Mouse (Mus musculus): ENCODE measurements around the gene Map7.

The Map7 gene

DNA sequence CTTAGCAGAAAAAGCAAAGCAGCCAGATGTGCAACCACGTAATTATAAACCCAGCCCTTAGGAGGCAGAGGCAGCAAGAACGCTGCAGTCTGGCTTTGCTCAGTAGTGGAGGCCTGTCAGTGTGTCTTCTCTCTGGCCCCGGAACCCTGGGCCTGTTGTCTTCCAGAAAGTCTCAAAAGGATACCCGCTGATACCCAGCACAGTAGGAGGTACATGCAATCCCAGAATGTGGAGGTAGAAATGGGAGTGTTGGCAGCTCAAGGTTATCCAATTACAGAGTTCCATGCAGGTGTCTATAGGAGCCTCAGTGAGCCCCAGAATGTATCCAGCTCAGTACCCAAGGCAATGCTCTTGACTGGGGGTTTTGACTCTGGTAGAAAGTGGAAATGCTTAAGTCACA is 73.7 kb downstream of the Map7 start:
- no peak for TF ChIP-seq GATA4 (IDR thresholded peaks at IDR 0.05; ENCODE audit: insufficient replicate concordance, low read length)

DNA sequence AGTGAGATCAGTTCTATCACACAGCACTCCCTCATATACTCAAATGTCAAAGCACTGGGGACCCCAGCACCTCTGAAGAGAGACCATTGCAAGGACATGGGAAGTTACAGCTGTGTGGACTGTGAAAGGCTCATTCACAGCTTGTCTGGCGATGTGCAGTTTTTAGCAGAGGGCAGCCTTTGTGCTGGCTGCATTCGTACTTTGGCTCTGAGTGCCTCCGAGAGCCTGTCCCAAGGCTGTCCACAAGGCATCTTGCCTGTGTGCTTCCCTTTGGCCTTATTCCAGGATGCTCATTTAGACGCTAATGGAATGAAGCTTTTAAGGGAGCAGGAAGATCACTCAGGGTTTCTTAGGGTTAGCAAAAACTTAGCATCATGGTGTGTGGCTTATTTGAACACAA is 78.5 kb downstream of the Map7 start:
- TF ChIP-seq GATA4 (IDR thresholded peaks at IDR 0.05; ENCODE audit: insufficient replicate concordance, low read length): no peak

GRCm38 (mm10) chr10:20230026-20230425 is 81.8 kb downstream of the Map7 start:
- no peak for TF ChIP-seq GATA4 (IDR thresholded peaks at IDR 0.05; ENCODE audit: insufficient replicate concordance, low read length)

DNA sequence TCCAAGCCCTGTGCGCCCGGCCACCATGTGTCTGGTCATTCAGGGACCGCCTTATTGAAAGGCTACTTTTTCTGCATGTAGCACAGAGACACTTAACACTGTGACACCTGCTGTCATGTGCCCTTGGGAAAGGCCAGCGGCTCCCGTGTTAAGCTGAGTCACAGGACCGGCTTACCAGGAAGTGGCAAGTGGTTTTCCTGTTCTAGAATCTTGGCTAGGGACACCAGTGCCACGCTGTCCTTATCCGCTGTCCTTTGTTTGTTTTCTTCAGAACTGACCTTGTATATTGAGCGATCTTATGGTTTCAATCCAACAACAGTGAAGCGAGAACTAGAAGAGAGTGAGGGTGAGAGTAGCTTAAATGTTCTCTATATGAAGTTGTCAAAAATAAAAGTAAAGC is 85.2 kb downstream of the Map7 start:
- no peak for TF ChIP-seq GATA4 (IDR thresholded peaks at IDR 0.05; ENCODE audit: insufficient replicate concordance, low read length)

DNA sequence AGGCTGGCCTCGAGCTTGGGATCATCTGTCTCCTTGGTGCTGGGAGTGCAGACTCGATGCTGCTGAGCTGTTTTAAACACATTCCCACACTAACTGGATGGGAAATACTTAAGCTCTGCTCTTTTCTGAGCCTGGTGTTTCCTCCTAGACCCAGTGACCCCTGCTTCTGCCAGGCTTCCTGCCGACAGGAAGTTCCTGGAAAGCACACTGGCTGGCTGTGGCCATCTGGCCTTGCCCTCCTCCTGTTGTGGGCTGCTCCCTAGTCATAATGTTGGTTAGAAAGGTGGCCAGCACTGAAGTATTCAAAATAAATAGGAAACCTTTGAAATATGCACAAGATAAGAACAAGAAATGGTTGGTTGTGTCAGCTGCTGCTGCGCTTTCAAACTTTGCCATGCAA is 86.2 kb downstream of the Map7 start:
- TF ChIP-seq GATA4 (IDR thresholded peaks at IDR 0.05; ENCODE audit: insufficient replicate concordance, low read length): no peak

GRCm38 (mm10) chr10:20235656-20236055 is 87.4 kb downstream of the Map7 start:
- TF ChIP-seq GATA4 (IDR thresholded peaks at IDR 0.05; ENCODE audit: insufficient replicate concordance, low read length): no peak

DNA sequence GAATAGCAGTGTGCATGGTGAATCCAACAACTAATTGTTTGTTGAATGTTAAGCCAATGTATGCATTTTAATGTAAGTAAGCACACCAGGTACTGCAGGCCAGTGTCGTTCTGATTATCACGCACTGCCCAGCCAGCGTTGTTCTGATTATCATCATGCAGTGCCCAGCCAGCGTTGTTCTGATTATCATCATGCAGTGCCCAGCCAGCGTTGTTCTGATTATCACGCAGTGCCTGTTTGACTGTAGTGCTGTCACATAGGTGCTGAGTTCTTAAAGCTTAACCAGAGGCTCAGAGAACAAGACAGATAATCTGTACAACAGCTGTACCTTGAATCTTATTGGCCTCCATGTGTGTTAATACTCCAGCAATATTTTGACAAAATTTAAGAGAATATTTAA is 88.0 kb downstream of the Map7 start:
- no peak for TF ChIP-seq GATA4 (IDR thresholded peaks at IDR 0.05; ENCODE audit: insufficient replicate concordance, low read length)

DNA sequence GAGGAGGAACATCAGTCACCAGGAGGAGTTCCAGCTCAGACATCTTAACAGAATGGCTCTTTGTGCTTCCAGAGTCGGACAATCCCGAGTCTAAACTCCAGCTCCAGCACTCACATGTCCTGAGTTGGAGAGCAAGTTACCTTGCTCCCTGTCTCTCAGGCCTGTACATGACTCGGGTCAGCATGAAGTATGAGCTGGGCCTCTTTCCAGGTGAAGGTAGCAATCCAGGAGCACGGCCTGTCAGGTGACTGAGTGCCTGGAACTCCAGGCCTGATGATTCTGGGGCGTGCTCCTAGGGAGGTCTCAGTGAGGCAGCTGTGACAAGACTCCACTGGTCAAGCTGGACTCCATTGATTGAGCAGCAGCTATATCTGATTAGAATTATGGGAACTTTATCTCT is 90.0 kb downstream of the Map7 start:
- no peak for TF ChIP-seq GATA4 (IDR thresholded peaks at IDR 0.05; ENCODE audit: insufficient replicate concordance, low read length)

DNA sequence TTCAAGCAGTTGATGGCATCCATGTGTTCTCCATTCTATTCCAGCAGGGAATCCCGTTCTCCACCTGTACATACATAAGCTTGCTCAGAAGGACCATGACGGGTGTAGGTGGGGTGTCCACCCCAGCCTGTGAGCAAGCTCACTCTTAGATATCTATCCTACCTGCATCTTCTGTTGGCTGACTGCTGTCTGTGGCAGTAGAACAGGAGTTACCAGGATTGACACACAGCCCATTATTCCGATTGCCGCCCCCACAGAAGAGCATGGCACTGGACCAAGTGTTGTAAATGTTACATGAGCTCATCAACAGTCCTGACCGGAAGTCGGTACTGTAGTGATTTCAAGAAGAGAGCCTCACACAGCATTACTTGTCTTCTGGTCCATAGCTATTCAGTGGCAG is 92.6 kb downstream of the Map7 start:
- no peak for TF ChIP-seq GATA4 (IDR thresholded peaks at IDR 0.05; ENCODE audit: insufficient replicate concordance, low read length)

- no peak for TF ChIP-seq GATA4 (IDR thresholded peaks at IDR 0.05; ENCODE audit: insufficient replicate concordance, low read length)
These were observed 95.0 kb downstream of the Map7 start for GRCm38 (mm10) chr10:20243321-20243720.

GRCm38 (mm10) chr10:20245082-20245481 is 96.8 kb downstream of the Map7 start:
- TF ChIP-seq GATA4 (IDR thresholded peaks at IDR 0.05; ENCODE audit: insufficient replicate concordance, low read length): no peak

GRCm38 (mm10) chr10:20249091-20249490 is 100.8 kb downstream of the Map7 start:
- TF ChIP-seq GATA4 (IDR thresholded peaks at IDR 0.05; ENCODE audit: insufficient replicate concordance, low read length): no peak

DNA sequence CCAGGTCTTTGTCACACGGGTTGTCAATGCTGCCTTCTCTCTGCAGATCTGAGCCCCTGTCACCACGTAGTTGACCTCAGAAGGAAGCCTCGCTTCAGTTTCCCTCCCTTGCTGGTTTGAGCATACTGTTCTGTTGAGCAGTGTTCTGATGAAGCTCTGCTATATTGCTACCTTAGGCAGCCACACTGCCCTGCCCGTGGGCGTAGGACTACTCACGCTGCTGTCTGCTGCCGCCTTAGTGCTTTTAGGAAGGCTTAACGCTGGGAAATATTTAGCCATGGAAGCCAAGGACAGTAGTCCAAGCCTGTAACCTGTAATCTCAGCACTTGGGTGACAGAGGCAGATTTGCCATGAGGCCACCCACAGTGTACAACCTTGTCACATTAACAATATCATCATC is 107.3 kb downstream of the Map7 start:
- no peak for TF ChIP-seq GATA4 (IDR thresholded peaks at IDR 0.05; ENCODE audit: insufficient replicate concordance, low read length)

- TF ChIP-seq GATA4 (IDR thresholded peaks at IDR 0.05; ENCODE audit: insufficient replicate concordance, low read length): no peak
These were observed 108.9 kb downstream of the Map7 start for GRCm38 (mm10) chr10:20257054-20257643.

- no peak for TF ChIP-seq GATA4 (IDR thresholded peaks at IDR 0.05; ENCODE audit: insufficient replicate concordance, low read length)
These were observed 109.8 kb downstream of the Map7 start for GRCm38 (mm10) chr10:20257721-20258720.

DNA sequence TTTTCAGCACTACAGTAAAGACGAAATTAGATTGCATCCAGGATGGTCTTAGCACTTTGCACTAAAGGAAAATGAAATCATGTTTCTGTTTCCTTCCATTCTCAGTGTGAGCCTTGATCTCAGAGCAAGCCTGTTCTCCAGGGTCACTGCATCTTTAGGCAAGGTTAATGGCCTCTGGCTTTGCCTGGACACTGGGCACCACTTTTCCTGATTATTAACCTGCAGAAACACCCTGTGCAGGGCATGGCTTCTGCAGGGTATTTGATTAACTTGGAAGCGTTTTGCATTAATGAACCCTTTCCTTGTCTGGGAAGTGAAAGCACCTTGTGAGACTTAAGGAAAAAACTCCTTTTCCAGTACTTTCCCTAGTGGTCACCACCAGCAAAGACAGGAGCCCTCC is 111.2 kb downstream of the Map7 start:
- no peak for TF ChIP-seq GATA4 (IDR thresholded peaks at IDR 0.05; ENCODE audit: insufficient replicate concordance, low read length)
